Mouse (Mus musculus) stomach, postnatal 0 days (tissue): ENCODE data around the gene Smim24. TPM values are rescaled to one million over a fixed set of nuclear protein-coding genes. Genes with fewer than 3 reads are reported as not detected.
A peak's percentile ranks its signal among the peaks of the same experiment; 100 is the strongest.

Source experiments
- ATAC-seq: fragments of 200-750 bp; cut with Nextera tagmentation; 2 replicates; pipeline ENCODE4 v1.8.0; 2017; ENCODE audit not compliant: low FRiP score, low TSS enrichment
- DNase-seq: peaks from one replicate; pipeline ENCODE4 v3.0.0-alpha.2; 2016; ENCODE audit warnings: low spot score
- H3K27ac ChIP-seq: fragments of 300-500 bp; sonication (generic); replicated peaks from 2 replicates; pipeline ENCODE4 v1.5.1; 2014; ENCODE audit warnings: mild to moderate bottlenecking, control low read depth
- H3K27me3 ChIP-seq: fragments of 300-500 bp; sonication (generic); 2 replicates; pipeline ENCODE4 v1.6.1; 2014; ENCODE audit warnings: low read length; ENCODE audit not compliant: control insufficient read depth, insufficient read depth
- H3K36me3 ChIP-seq: fragments of 300-500 bp; sonication (generic); 2 replicates; pipeline ENCODE4 v1.6.1; 2014; ENCODE audit warnings: low read length, mixed read lengths; ENCODE audit not compliant: control insufficient read depth, insufficient read depth
- H3K4me1 ChIP-seq: fragments of 300-500 bp; sonication (generic); replicated peaks from 2 replicates; pipeline ENCODE4 v1.6.1; 2014; ENCODE audit warnings: antibody characterized with exemption; ENCODE audit not compliant: control insufficient read depth, insufficient read depth
- H3K4me2 ChIP-seq: fragments of 300-500 bp; sonication (generic); replicated peaks from 2 replicates; pipeline ENCODE4 v1.6.1; 2014; ENCODE audit warnings: low read depth, mild to moderate bottlenecking, control low read depth, moderate library complexity
- H3K4me3 ChIP-seq: fragments of 300-500 bp; sonication (generic); 2 replicates; pipeline ENCODE4 v1.5.1; 2014; ENCODE audit warnings: low read depth, low read length, control low read depth
- H3K9ac ChIP-seq: fragments of 300-500 bp; sonication (generic); 2 replicates; pipeline ENCODE4 v1.6.1; 2014; ENCODE audit warnings: mild to moderate bottlenecking, low read length, control low read depth, mixed read lengths
- H3K9me3 ChIP-seq: fragments of 300-500 bp; sonication (generic); 2 replicates; pipeline ENCODE4 v1.6.1; 2016; ENCODE audit warnings: low read length; ENCODE audit not compliant: control insufficient read depth
- CTCF ChIP-seq: IDR thresholded peaks from 2 replicates; pipeline ENCODE4 v1.5.1; 2016; ENCODE audit warnings: antibody characterized with exemption, low read depth, mild to moderate bottlenecking, moderate library complexity
- EP300 ChIP-seq: optimal IDR thresholded peaks from 2 replicates; pipeline ENCODE3; 2016; ENCODE audit warnings: antibody characterized with exemption
- WGBS: fragments of 180-500 bp; shearing (Covaris S2); extraction: QIAGEN DNeasy Blood & Tissue Kit; methylation state at CpG from one replicate; pipeline ENCODE4 v1.1.7; 2014; 5-methylcytosine and 5-hydroxymethylcytosine counted together
- polyA plus RNA-seq: library from polyadenylated mRNA; unstranded; fragments of >200 nt; fragmentation: Nextera tagmentation; extraction: Ambion mirVana; gene quantifications from 2 replicates; pipeline ENCODE4 v1.2.1, GENCODE M21; 2015

The Smim24 gene
- polyA plus RNA-seq, 1 experiment from 2014 or later, result 205 TPM

DNA sequence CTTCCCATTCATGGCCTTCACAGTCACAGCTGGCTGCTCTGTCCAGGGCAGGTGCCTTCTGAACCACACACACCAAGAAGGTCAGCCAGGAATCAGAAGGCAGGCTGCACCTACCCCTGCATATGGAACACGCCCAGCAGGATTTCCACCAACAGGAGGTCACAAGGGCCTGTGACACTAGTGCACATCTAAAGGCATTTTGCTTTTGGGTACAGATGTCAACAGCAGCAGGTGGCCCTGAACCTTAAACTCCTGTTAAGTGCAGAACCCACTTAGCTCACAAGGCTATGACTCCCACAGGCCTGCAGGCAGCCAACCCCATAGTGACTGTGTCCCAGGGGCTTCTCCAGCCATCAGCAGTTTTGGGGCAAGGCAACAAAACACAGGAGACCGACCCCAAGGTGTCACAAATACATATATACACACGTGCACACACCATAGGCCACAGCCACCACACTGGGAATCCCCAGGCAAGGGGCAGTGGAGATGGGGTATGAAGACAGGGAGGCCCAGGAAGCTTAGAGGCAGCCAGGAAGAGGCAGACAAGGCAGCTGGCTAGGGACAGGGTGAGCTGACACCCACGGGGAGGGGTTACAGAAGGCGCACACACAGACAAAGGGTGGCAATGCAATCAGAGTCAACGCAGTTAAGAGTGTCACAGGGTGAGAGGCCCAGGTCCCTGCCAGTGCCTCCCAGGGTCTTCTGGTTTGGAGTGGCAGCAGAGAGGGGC, 26.2 kb upstream of the Smim24 start:
- H3K36me3 ChIP-seq, result peaks cover 38% of the 10 kb centered on the region
- ATAC-seq (no peak; the same call in 1 of the 2 replicates), DNase-seq (no peak)
- peak overlapping the region; percentile 82 for H3K27ac ChIP-seq
- TF ChIP-seq CTCF (no peak), EP300 (no peak)
- no peaks in the 10 kb centered on the region for H3K27me3 ChIP-seq
- peaks cover 4% of the 10 kb centered on the region; the same call in 1 of the 2 replicates for H3K4me1 ChIP-seq
- WGBS, result 69% methylated on average over 6 of the region's 6 CpGs
- no peak overlapping the region for H3K4me3 ChIP-seq
- no peak overlapping the region for H3K9ac ChIP-seq
- no peak overlapping the region for H3K4me2 ChIP-seq
- H3K9me3 ChIP-seq, result no peaks in the 10 kb centered on the region

DNA sequence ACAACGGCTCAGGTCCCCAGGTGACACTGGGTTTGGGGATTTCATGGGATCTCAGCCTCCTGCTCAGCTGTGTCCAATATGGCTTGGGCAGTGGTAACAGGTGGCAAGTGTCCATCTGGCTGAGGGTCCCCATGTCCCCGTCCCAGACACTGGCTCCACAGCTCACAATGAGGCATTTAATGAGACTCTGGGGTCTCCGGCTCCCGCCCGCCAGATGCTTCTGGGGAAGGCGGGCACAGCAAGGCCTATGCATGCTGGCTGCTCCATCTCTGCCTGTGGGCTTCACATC, 25.7 kb upstream of the Smim24 start:
- Histone ChIP-seq H3K9me3 (no peaks in the 10 kb centered on the region), H3K36me3 (peaks cover 38% of the 10 kb centered on the region), H3K27me3 (no peaks in the 10 kb centered on the region), H3K9ac (no peak overlapping the region), H3K4me1 (peaks cover 4% of the 10 kb centered on the region; the same call in 1 of the 2 replicates), H3K4me3 (no peak overlapping the region), H3K27ac (peak overlapping the region; percentile 82; the same call in 1 of the 2 replicates), H3K4me2 (no peak overlapping the region)
- no peak for DNase-seq
- ATAC-seq, result no peak
- 75% methylated on average over 6 of the region's 6 CpGs for WGBS
- TF ChIP-seq CTCF (no peak), EP300 (no peak)

- no peak overlapping the region for H3K4me2 ChIP-seq
- H3K4me3 ChIP-seq, result no peak overlapping the region
- no peak overlapping the region for H3K9ac ChIP-seq
- WGBS, result 93% methylated on average over 10 of the region's 10 CpGs
- DNase-seq, result no peak
- no peaks in the 10 kb centered on the region for H3K9me3 ChIP-seq
- peaks cover 14% of the 10 kb centered on the region for H3K36me3 ChIP-seq
- TF ChIP-seq CTCF, result no peak
- no peak for TF ChIP-seq EP300
- no peak for ATAC-seq
- H3K4me1 ChIP-seq, result peaks cover 13% of the 10 kb centered on the region
- no peak overlapping the region for H3K27ac ChIP-seq
- no peaks in the 10 kb centered on the region for H3K27me3 ChIP-seq
Measured at GRCm38 (mm10) chr10:81375322-81375721, 17.5 kb upstream of the Smim24 start.

- Histone ChIP-seq H3K4me3 (peak overlapping the region; percentile 86), H3K4me2 (peak overlapping the region; percentile 84), H3K27ac (peak overlapping the region; percentile 77), H3K36me3 (peaks cover 5% of the 10 kb centered on the region; the same call in 1 of the 2 replicates), H3K27me3 (no peaks in the 10 kb centered on the region), H3K9ac (peak overlapping the region; percentile 91), H3K9me3 (no peaks in the 10 kb centered on the region), H3K4me1 (peaks cover 13% of the 10 kb centered on the region)
- ATAC-seq (no peak), DNase-seq (peak; percentile 63)
- no peak for TF ChIP-seq EP300
- 0 out of 2 replicates have a peak, but pooled peaks have one; percentile 23 for TF ChIP-seq CTCF
- WGBS, result 28% methylated on average over 6 of the region's 6 CpGs
Measured at GRCm38 (mm10) chr10:81376561-81377361, 16.1 kb upstream of the Smim24 start.

- TF ChIP-seq EP300 (no peak), CTCF (no peak)
- Histone ChIP-seq H3K27ac (peak overlapping the region; percentile 77), H3K36me3 (peaks cover 5% of the 10 kb centered on the region; the same call in 1 of the 2 replicates), H3K4me3 (peak overlapping the region; percentile 86), H3K27me3 (no peaks in the 10 kb centered on the region), H3K4me1 (peaks cover 13% of the 10 kb centered on the region), H3K9me3 (no peaks in the 10 kb centered on the region), H3K4me2 (peak overlapping the region; percentile 84), H3K9ac (peak overlapping the region; percentile 91)
- WGBS, result 32% methylated on average over 2 of the region's 2 CpGs
- DNase-seq, result no peak
- no peak for ATAC-seq
Measured at GRCm38 (mm10) chr10:81377362-81377664, 15.5 kb upstream of the Smim24 start.
